Mouse (Mus musculus): ENCODE measurements around the gene Runx2. TPM values are rescaled to one million over a fixed set of nuclear protein-coding genes. Genes with fewer than 3 reads are reported as not detected.

The Runx2 gene
- polyA plus RNA-seq, 1 experiment from 2014 or later, result 0.21 TPM

DNA sequence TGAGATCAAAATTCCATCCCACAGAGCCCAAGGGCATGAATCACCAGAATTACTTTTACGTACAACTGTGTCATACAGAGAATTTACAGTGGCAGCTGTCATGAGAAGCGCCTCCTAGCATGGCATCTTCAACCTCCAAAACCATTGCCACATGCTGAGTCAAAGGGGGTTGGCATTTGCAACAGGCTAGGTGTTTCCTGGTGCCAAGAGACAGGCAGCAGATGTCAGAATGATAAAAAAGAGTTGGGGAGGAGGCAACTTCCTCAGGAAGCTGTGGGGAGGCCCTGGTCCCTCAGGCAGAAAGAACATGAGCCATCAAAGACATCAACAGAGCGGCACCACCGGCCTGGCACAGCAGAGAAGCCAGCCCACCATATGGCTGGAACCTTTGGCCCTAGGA lies 160.1 kb downstream of the Runx2 start:
- Histone ChIP-seq H3K27ac (replicated peaks) (no peak overlapping the region), H3K9me3 (no peaks in the 10 kb centered on the region), H3K36me3 (no peaks in the 10 kb centered on the region), H3K27me3 (replicated peaks) (no peaks in the 10 kb centered on the region; the same call in 1 of the 2 replicates), H3K9ac (no peak overlapping the region), H3K4me3 (no peak overlapping the region), H3K4me1 (no peaks in the 10 kb centered on the region), H3K4me2 (no peak overlapping the region)
- ATAC-seq (ENCODE audit: extremely low read depth, insufficient number of reproducible peaks, low FRiP score, low TSS enrichment), result no peak
- 82% methylated on average over 4 of the region's 4 CpGs for whole genome bisulfite sequencing

DNA sequence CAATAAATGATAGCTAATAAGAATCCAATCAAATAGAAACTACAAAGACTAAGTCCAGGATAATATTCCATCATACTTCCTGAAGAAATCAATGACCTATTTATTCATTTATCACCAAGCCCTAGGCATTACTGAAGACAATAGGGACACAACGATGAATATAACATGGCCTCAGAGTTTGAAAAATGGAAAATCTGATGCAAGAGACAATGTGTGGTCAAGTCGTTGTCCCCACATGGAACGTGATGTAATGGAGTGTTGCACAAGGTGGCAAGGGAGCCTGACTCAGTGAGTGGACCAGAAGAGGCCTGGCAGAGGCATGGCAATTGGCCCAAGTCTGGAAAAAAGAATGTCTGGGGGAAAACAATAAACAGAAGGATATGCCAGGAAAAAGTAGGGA lies 161.5 kb downstream of the Runx2 start:
- ATAC-seq (ENCODE audit: extremely low read depth, insufficient number of reproducible peaks, low FRiP score, low TSS enrichment), result no peak
- H3K4me3 ChIP-seq, result no peak overlapping the region
- WGBS, result 78% methylated on average over 3 of the region's 3 CpGs
- no peaks in the 10 kb centered on the region for H3K4me1 ChIP-seq
- no peak overlapping the region for H3K9ac ChIP-seq
- H3K36me3 ChIP-seq, result no peaks in the 10 kb centered on the region
- no peaks in the 10 kb centered on the region for H3K9me3 ChIP-seq
- H3K4me2 ChIP-seq, result no peak overlapping the region
- peaks cover 6% of the 10 kb centered on the region; the same call in 1 of the 2 replicates for H3K27me3 ChIP-seq (replicated peaks)
- no peak overlapping the region for H3K27ac ChIP-seq (replicated peaks)

DNA sequence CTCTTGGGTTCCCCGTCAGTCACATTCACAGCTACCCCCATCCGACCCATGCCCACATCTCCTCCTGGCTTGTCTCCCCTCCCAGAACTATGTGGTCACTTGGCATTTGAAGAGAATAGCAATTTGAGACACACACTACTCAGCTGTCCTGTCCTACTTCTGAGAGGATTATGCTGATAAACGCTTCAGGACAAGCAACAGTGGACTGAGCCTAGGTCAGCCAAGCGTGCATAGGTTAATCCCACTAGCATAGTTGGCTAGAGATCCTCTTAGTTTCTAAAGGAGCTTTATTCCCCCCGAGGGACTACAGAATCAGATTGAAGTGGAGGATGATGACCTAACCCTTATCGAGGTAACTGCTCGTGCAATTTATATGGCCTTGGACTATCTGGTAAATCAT lies 162.5 kb downstream of the Runx2 start:
- no peak for ATAC-seq (ENCODE audit: extremely low read depth, insufficient number of reproducible peaks, low FRiP score, low TSS enrichment)
- Histone ChIP-seq H3K9ac (no peak overlapping the region), H3K4me2 (no peak overlapping the region), H3K27ac (replicated peaks) (no peak overlapping the region), H3K4me1 (no peaks in the 10 kb centered on the region), H3K9me3 (no peaks in the 10 kb centered on the region), H3K27me3 (replicated peaks) (peaks cover 8% of the 10 kb centered on the region; the same call in 1 of the 2 replicates), H3K36me3 (no peaks in the 10 kb centered on the region), H3K4me3 (no peak overlapping the region)
- 78% methylated on average over 7 of the region's 7 CpGs for WGBS

DNA sequence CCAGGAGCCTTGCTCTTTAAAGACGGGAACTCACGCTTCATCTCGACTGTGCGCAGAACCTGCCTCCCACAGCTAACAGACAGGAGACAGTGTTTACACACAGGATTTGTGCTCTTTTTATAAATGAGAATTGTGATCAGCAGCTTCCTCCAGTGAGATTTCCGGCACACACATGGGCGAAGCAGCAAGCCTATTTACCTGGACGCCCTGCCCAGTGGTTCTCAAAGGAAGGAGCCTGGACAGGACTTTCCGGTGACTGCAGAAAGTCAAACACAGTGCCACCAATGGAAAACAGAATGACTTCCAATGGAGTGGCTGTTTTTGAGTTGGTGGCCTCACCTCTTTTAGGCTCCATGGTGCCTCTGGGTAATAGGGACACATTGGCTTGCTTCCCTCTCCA lies 163.0 kb downstream of the Runx2 start:
- Histone ChIP-seq H3K9ac (no peak overlapping the region), H3K4me2 (no peak overlapping the region), H3K4me3 (no peak overlapping the region), H3K4me1 (no peaks in the 10 kb centered on the region), H3K27ac (replicated peaks) (no peak overlapping the region), H3K27me3 (replicated peaks) (peaks cover 10% of the 10 kb centered on the region; the same call in 1 of the 2 replicates), H3K36me3 (no peaks in the 10 kb centered on the region), H3K9me3 (no peaks in the 10 kb centered on the region)
- no peak for ATAC-seq (ENCODE audit: extremely low read depth, insufficient number of reproducible peaks, low FRiP score, low TSS enrichment)
- WGBS, result 79% methylated on average over 8 of the region's 8 CpGs

GRCm38 (mm10) chr17:44650431-44650830 lies 164.2 kb downstream of the Runx2 start:
- ATAC-seq (ENCODE audit: extremely low read depth, insufficient number of reproducible peaks, low FRiP score, low TSS enrichment), result no peak
- no peak overlapping the region for H3K9ac ChIP-seq
- H3K4me2 ChIP-seq, result no peak overlapping the region
- WGBS, result 72% methylated on average over 2 of the region's 2 CpGs
- H3K9me3 ChIP-seq, result no peaks in the 10 kb centered on the region
- no peak overlapping the region for H3K4me3 ChIP-seq
- H3K4me1 ChIP-seq, result no peaks in the 10 kb centered on the region
- peaks cover 10% of the 10 kb centered on the region; the same call in 1 of the 2 replicates for H3K27me3 ChIP-seq (replicated peaks)
- no peak overlapping the region for H3K27ac ChIP-seq (replicated peaks)
- no peaks in the 10 kb centered on the region for H3K36me3 ChIP-seq

DNA sequence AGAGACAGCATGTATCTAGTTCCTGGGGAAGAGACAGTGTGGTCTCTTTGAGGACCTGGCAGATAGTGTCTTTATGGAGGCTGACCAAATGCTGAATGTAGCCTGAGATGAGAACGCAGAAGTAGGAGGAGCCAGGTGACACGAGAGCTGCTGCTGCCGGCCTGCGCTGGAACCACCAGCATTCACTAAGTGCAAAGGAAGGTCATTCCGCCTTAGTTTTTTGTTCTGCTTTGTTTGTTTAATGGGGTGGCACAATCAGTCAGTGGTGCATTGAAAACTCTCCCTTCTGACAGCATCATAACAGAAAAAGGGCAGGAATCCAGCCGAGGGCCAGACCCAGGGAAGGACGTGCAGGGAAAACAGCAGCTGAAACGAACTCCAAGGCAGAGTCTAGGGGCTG lies 165.5 kb downstream of the Runx2 start:
- peaks cover 10% of the 10 kb centered on the region; the same call in 1 of the 2 replicates for H3K27me3 ChIP-seq (replicated peaks)
- no peaks in the 10 kb centered on the region for H3K9me3 ChIP-seq
- H3K27ac ChIP-seq (replicated peaks), result no peak overlapping the region
- H3K9ac ChIP-seq, result no peak overlapping the region
- ATAC-seq (ENCODE audit: extremely low read depth, insufficient number of reproducible peaks, low FRiP score, low TSS enrichment), result no peak
- no peaks in the 10 kb centered on the region for H3K36me3 ChIP-seq
- H3K4me3 ChIP-seq, result no peak overlapping the region
- 45% methylated on average over 8 of the region's 8 CpGs for WGBS
- H3K4me1 ChIP-seq, result no peaks in the 10 kb centered on the region
- H3K4me2 ChIP-seq, result no peak overlapping the region

DNA sequence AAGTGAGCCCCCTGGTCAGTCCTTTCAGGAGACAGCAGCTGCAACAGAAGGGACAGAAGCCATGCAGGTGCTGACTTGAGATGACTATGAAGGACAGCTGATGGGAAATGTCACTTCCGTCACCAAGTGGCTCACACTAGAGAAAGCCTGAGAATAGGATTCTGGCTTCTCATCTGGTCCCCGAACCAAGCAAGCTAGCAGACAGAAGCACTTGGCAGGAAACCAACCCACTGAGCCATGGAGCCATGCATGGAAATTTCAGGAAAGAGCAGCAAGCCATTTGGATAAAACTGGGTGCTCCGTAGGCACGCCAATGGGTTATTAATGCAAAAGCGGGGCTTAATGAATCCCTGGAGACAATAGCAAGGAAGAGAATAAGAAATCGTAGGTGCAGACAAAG lies 166.7 kb downstream of the Runx2 start:
- 74% methylated on average over 6 of the region's 6 CpGs for whole genome bisulfite sequencing
- Histone ChIP-seq H3K9ac (no peak overlapping the region), H3K4me2 (no peak overlapping the region), H3K4me1 (no peaks in the 10 kb centered on the region), H3K4me3 (no peak overlapping the region), H3K27ac (replicated peaks) (no peak overlapping the region), H3K36me3 (no peaks in the 10 kb centered on the region), H3K27me3 (replicated peaks) (peaks cover 10% of the 10 kb centered on the region; the same call in 1 of the 2 replicates), H3K9me3 (no peaks in the 10 kb centered on the region)
- no peak for ATAC-seq (ENCODE audit: extremely low read depth, insufficient number of reproducible peaks, low FRiP score, low TSS enrichment)

DNA sequence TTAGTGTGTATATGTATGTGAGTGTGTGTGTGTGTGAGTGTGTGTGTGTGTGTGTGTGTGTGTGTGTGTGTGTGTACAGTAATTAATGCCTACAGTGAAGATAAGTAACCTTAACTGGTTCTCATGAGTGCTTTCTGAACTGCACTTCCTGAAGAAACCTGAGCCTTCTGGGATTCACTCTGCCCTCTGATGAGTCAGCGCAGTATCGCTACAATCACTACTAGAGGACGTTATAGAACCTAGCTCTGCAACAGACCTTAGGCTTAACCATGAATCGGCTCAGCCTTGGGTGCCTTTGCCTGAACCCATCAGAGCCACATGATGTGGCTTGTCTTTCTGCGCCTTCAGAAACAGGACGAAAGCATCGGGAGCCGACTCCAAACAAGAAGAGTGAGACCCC lies 169.5 kb downstream of the Runx2 start:
- Histone ChIP-seq H3K36me3 (no peaks in the 10 kb centered on the region), H3K4me2 (no peak overlapping the region), H3K27ac (replicated peaks) (no peak overlapping the region), H3K4me3 (no peak overlapping the region), H3K27me3 (replicated peaks) (peaks cover 10% of the 10 kb centered on the region; the same call in 1 of the 2 replicates), H3K4me1 (0 out of 2 replicates have a peak, but pooled peaks cover 3% of the 10 kb centered on the region), H3K9ac (no peak overlapping the region), H3K9me3 (no peaks in the 10 kb centered on the region)
- WGBS, result 82% methylated on average over 8 of the region's 8 CpGs
- no peak for ATAC-seq (ENCODE audit: extremely low read depth, insufficient number of reproducible peaks, low FRiP score, low TSS enrichment)

DNA sequence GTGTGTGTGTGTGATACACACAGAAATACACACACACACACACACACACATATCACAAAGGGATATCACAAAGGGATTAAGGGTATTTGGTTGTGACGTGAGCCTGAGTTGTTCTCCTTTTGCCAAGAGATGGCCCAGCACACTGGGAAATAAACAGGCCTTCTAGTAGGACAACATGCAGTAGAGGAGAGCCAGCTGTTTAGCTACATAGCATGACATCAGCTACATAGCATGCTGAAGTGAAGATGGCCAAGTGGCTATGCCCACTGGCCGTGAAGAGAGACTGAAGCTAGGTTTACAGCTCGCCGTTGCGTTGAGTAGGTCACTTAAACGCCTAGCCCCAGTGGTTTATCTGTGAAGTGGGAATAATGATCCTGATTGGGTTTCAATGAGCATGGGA lies 171.3 kb downstream of the Runx2 start:
- Histone ChIP-seq H3K9ac (no peak overlapping the region), H3K4me3 (no peak overlapping the region), H3K27me3 (replicated peaks) (peaks cover 6% of the 10 kb centered on the region; the same call in 1 of the 2 replicates), H3K4me2 (no peak overlapping the region), H3K9me3 (no peaks in the 10 kb centered on the region), H3K36me3 (no peaks in the 10 kb centered on the region), H3K4me1 (0 out of 2 replicates have a peak, but pooled peaks cover 6% of the 10 kb centered on the region), H3K27ac (replicated peaks) (no peak overlapping the region)
- ATAC-seq (ENCODE audit: extremely low read depth, insufficient number of reproducible peaks, low FRiP score, low TSS enrichment), result no peak
- WGBS, result 87% methylated on average over 6 of the region's 6 CpGs

- Histone ChIP-seq H3K27ac (replicated peaks) (no peak overlapping the region), H3K27me3 (replicated peaks) (0 out of 2 replicates have a peak, but pooled peaks cover 2% of the 10 kb centered on the region), H3K9ac (no peak overlapping the region), H3K36me3 (no peaks in the 10 kb centered on the region), H3K4me3 (no peak overlapping the region), H3K4me2 (no peak overlapping the region), H3K9me3 (no peaks in the 10 kb centered on the region), H3K4me1 (0 out of 2 replicates have a peak, but pooled peaks cover 6% of the 10 kb centered on the region)
- no peak for ATAC-seq (ENCODE audit: extremely low read depth, insufficient number of reproducible peaks, low FRiP score, low TSS enrichment)
- WGBS, result 42% methylated on average over 4 of the region's 4 CpGs
Measured at GRCm38 (mm10) chr17:44642126-44642525, 172.5 kb downstream of the Runx2 start.

GRCm38 (mm10) chr17:44640910-44641309 lies 173.7 kb downstream of the Runx2 start:
- Histone ChIP-seq H3K36me3 (no peaks in the 10 kb centered on the region), H3K4me2 (no peak overlapping the region), H3K4me1 (0 out of 2 replicates have a peak, but pooled peaks cover 6% of the 10 kb centered on the region), H3K9ac (no peak overlapping the region), H3K9me3 (no peaks in the 10 kb centered on the region), H3K27ac (replicated peaks) (no peak overlapping the region), H3K27me3 (replicated peaks) (no peaks in the 10 kb centered on the region), H3K4me3 (no peak overlapping the region)
- 80% methylated on average over 3 of the region's 3 CpGs for WGBS
- ATAC-seq (ENCODE audit: extremely low read depth, insufficient number of reproducible peaks, low FRiP score, low TSS enrichment), result no peak

- H3K36me3 ChIP-seq, result no peaks in the 10 kb centered on the region
- 71% methylated on average over 14 of the region's 14 CpGs for WGBS
- H3K27ac ChIP-seq (replicated peaks), result no peak overlapping the region
- no peak overlapping the region for H3K4me3 ChIP-seq
- ATAC-seq (ENCODE audit: extremely low read depth, insufficient number of reproducible peaks, low FRiP score, low TSS enrichment), result no peak
- no peak overlapping the region for H3K9ac ChIP-seq
- H3K9me3 ChIP-seq, result no peaks in the 10 kb centered on the region
- H3K27me3 ChIP-seq (replicated peaks), result no peaks in the 10 kb centered on the region
- H3K4me1 ChIP-seq, result 0 out of 2 replicates have a peak, but pooled peaks cover 6% of the 10 kb centered on the region
- no peak overlapping the region for H3K4me2 ChIP-seq
Measured at GRCm38 (mm10) chr17:44639446-44639845, 175.2 kb downstream of the Runx2 start.

All from heart, embryonic 13.5 days (tissue).